Mouse (Mus musculus): ENCODE measurements around the gene Ttc7b.

GRCm38 (mm10) chr12:100420903-100421302, 99.7 kb downstream of the Ttc7b start:
- TF ChIP-seq POLR2A (IDR thresholded peaks at IDR 0.05; ENCODE audit: low read depth, low read length) (no peak), CTCF (IDR thresholded peaks at IDR 0.05; ENCODE audit: borderline replicate concordance, insufficient read depth, low read length) (no peak)

Data from embryonic fibroblast, embryonic 13.5 days (primary cell).